12 mouse cellular contexts compared by ENCODE assay signal in genomic region chr4:97926607-97927308, GRCm38 (mm10).
DNase-seq lines count a peak whose midpoint lies in the region; ATAC-seq lines count a peak whose summit lies in the region.
"Had no signal": no experiment of that assay in that cellular context is flagged by ENCODE, and none has a peak within 500 bp of the region (broad histone marks: within the 10 kb centered on the region; RNA-seq: fewer than 3 reads in every experiment).

No protein-coding gene starts in this region.

- H3K27me3 ChIP-seq in midbrain, embryonic 13.5 days: no peaks in the 10 kb centered on the region
- no peaks in the 10 kb centered on the region for H3K27me3 ChIP-seq in midbrain, embryonic 11.5 days (ENCODE audit: control insufficient read depth, insufficient read depth, low read length)
- no peaks in the 10 kb centered on the region for H3K27me3 ChIP-seq in forebrain, embryonic 13.5 days
- H3K27me3 ChIP-seq in neural tube, embryonic 14.5 days (ENCODE audit: control insufficient read depth, insufficient read depth, low read length): no peaks in the 10 kb centered on the region
- no peaks in the 10 kb centered on the region for H3K27me3 ChIP-seq in heart, embryonic 12.5 days (replicated peaks)
- H3K27me3 ChIP-seq: embryonic facial prominence, embryonic 12.5 days had no signal

- H3K4me3 ChIP-seq in midbrain, embryonic 13.5 days (replicated peaks): no peak overlapping the region
- H3K4me3 ChIP-seq in midbrain, embryonic 11.5 days (ENCODE audit: low read depth, low read length): no peak overlapping the region
- no peak overlapping the region for H3K4me3 ChIP-seq in forebrain, embryonic 13.5 days
- H3K4me3 ChIP-seq in neural tube, embryonic 14.5 days (ENCODE audit: low read depth, low read length): no peak overlapping the region
- H3K4me3 ChIP-seq in heart, embryonic 12.5 days: no peak overlapping the region
- H3K4me3 ChIP-seq: embryonic facial prominence, embryonic 12.5 days had no signal

- H3K9ac ChIP-seq in midbrain, embryonic 13.5 days (replicated peaks): no peak overlapping the region
- H3K9ac ChIP-seq in midbrain, embryonic 11.5 days (ENCODE audit: low read length): no peak overlapping the region
- H3K9ac ChIP-seq in forebrain, embryonic 13.5 days: no peak overlapping the region
- no peak overlapping the region for H3K9ac ChIP-seq in neural tube, embryonic 14.5 days (replicated peaks; ENCODE audit: low read depth, low read length)
- H3K9ac ChIP-seq in heart, embryonic 12.5 days: no peak overlapping the region
- H3K9ac ChIP-seq: embryonic facial prominence, embryonic 12.5 days; liver, embryonic 14.5 days had no signal

- WGBS in midbrain, embryonic 13.5 days: 74% methylated on average over 5 of the region's 5 CpGs
- 83% methylated on average over 5 of the region's 5 CpGs for WGBS in midbrain, embryonic 11.5 days
- WGBS in forebrain, embryonic 13.5 days: 48% methylated on average over 5 of the region's 5 CpGs
- 59% methylated on average over 5 of the region's 5 CpGs for WGBS in neural tube, embryonic 14.5 days
- WGBS in heart, embryonic 12.5 days: 71% methylated on average over 5 of the region's 5 CpGs

- no peaks in the 10 kb centered on the region for H3K36me3 ChIP-seq in midbrain, embryonic 13.5 days
- no peaks in the 10 kb centered on the region for H3K36me3 ChIP-seq in midbrain, embryonic 11.5 days (ENCODE audit: control insufficient read depth, insufficient read depth, low read length)
- H3K36me3 ChIP-seq in forebrain, embryonic 13.5 days (ENCODE audit: poor library complexity, severe bottlenecking): no peaks in the 10 kb centered on the region
- no peaks in the 10 kb centered on the region for H3K36me3 ChIP-seq in neural tube, embryonic 14.5 days (ENCODE audit: control insufficient read depth, insufficient read depth, low read length)
- no peaks in the 10 kb centered on the region for H3K36me3 ChIP-seq in heart, embryonic 12.5 days
- H3K36me3 ChIP-seq: embryonic facial prominence, embryonic 12.5 days had no signal

- peaks cover 34% of the 10 kb centered on the region for H3K4me1 ChIP-seq in midbrain, embryonic 13.5 days (replicated peaks)
- H3K4me1 ChIP-seq in midbrain, embryonic 11.5 days (ENCODE audit: control insufficient read depth, insufficient read depth, low read length): no peaks in the 10 kb centered on the region
- H3K4me1 ChIP-seq in forebrain, embryonic 13.5 days: peaks cover 72% of the 10 kb centered on the region
- H3K4me1 ChIP-seq in neural tube, embryonic 14.5 days (ENCODE audit: control insufficient read depth, insufficient read depth, low read length): peaks cover 14% of the 10 kb centered on the region; the same call in 1 of the 2 replicates
- peaks cover 38% of the 10 kb centered on the region for H3K4me1 ChIP-seq in heart, embryonic 12.5 days (replicated peaks)

- H3K4me2 ChIP-seq in midbrain, embryonic 13.5 days (replicated peaks): no peak overlapping the region
- no peak overlapping the region for H3K4me2 ChIP-seq in midbrain, embryonic 11.5 days
- peak overlapping the region; percentile 19 for H3K4me2 ChIP-seq in forebrain, embryonic 13.5 days
- H3K4me2 ChIP-seq in neural tube, embryonic 14.5 days (ENCODE audit: low read depth, low read length): no peak overlapping the region
- no peak overlapping the region for H3K4me2 ChIP-seq in heart, embryonic 12.5 days
- H3K4me2 ChIP-seq: embryonic facial prominence, embryonic 12.5 days had no signal

- H3K9me3 ChIP-seq in midbrain, embryonic 13.5 days: no peaks in the 10 kb centered on the region
- no peaks in the 10 kb centered on the region for H3K9me3 ChIP-seq in midbrain, embryonic 11.5 days (ENCODE audit: control insufficient read depth, low read length)
- H3K9me3 ChIP-seq in forebrain, embryonic 13.5 days (replicated peaks): no peaks in the 10 kb centered on the region
- H3K9me3 ChIP-seq in neural tube, embryonic 14.5 days (ENCODE audit: control insufficient read depth, low read length): no peaks in the 10 kb centered on the region
- no peaks in the 10 kb centered on the region for H3K9me3 ChIP-seq in heart, embryonic 12.5 days (replicated peaks)
- H3K9me3 ChIP-seq: embryonic facial prominence, embryonic 12.5 days had no signal

- DNase-seq in cerebellum, postnatal 14 days: peak; percentile 55 to 74
- DNase-seq in cerebellum, adult 11 months: no peak
- DNase-seq in midbrain, embryonic 11.5 days (ENCODE audit: low spot score, missing footprints): no peak
- no peak for DNase-seq in kidney, postnatal 25 days
- DNase-seq: kidney, postnatal 4 days; spleen, adult 18-20 months had no signal

- H3K27ac ChIP-seq in midbrain, embryonic 13.5 days: 0 out of 2 replicates have a peak overlapping the region, but pooled peaks have one; percentile 2
- no peak overlapping the region for H3K27ac ChIP-seq in midbrain, embryonic 11.5 days (ENCODE audit: low read depth, low read length)
- H3K27ac ChIP-seq in forebrain, embryonic 13.5 days: peak overlapping the region; percentile 54
- peak overlapping the region; percentile 48; the same call in 1 of the 2 replicates for H3K27ac ChIP-seq in neural tube, embryonic 14.5 days (ENCODE audit: low read depth, low read length)
- no peak overlapping the region for H3K27ac ChIP-seq in heart, embryonic 12.5 days (ENCODE audit: poor library complexity, severe bottlenecking)
- H3K27ac ChIP-seq: embryonic facial prominence, embryonic 12.5 days; liver, embryonic 14.5 days had no signal

- peak; percentile 53 for ATAC-seq in midbrain, embryonic 13.5 days
- no peak for ATAC-seq in midbrain, embryonic 11.5 days (ENCODE audit: low FRiP score)
- peak; percentile 70 for ATAC-seq in forebrain, embryonic 13.5 days
- ATAC-seq in neural tube, embryonic 14.5 days (ENCODE audit: low read depth): no peak
- ATAC-seq in heart, embryonic 12.5 days (ENCODE audit: insufficient number of reproducible peaks, low FRiP score): no peak

Comparison
In these comparisons a context has a peak if more than half of its experiments do, and no peak if none do; other contexts are left out.
1. DNase-seq: peak in cerebellum, postnatal 14 days (2 of 2); none in cerebellum, adult 11 months (single experiment), midbrain, embryonic 11.5 days (single experiment) and kidney, postnatal 25 days (0 of 2).
2. ATAC-seq: peak in midbrain, embryonic 13.5 days (single experiment) and forebrain, embryonic 13.5 days (single experiment); none in midbrain, embryonic 11.5 days (single experiment), neural tube, embryonic 14.5 days (single experiment) and heart, embryonic 12.5 days (single experiment).
3. H3K27ac ChIP-seq: peak in midbrain, embryonic 13.5 days (single experiment), forebrain, embryonic 13.5 days (single experiment) and neural tube, embryonic 14.5 days (single experiment); none in midbrain, embryonic 11.5 days (single experiment) and heart, embryonic 12.5 days (single experiment).